Mouse (Mus musculus) midbrain, embryonic 12.5 days (tissue): Measurements from ENCODE around the gene Gm16506. TPM values are rescaled to one million over a fixed set of nuclear protein-coding genes. Genes with fewer than 3 reads are reported as not detected.
"Not testable (repeated sequence)": the region's sequence is repeated elsewhere in the genome, so short reads cannot be mapped to it uniquely, and the experiment has no call there.

Experiments
- ATAC-seq: fragments of 200-750 bp; cut with Nextera tagmentation; 2 replicates; pipeline ENCODE4 v1.8.0; 2017; ENCODE audit warnings: low read depth, moderate TSS enrichment, moderate library complexity; ENCODE audit not compliant: low FRiP score
- H3K27ac ChIP-seq: fragments of 300-500 bp; sonication (generic); replicated peaks from 2 replicates; pipeline ENCODE4 v1.5.1; 2016; ENCODE audit warnings: mild to moderate bottlenecking
- H3K27me3 ChIP-seq: fragments of 300-500 bp; sonication (generic); 2 replicates; pipeline ENCODE4 v1.6.1; 2016; ENCODE audit warnings: mild to moderate bottlenecking
- H3K36me3 ChIP-seq: fragments of 300-500 bp; sonication (generic); 2 replicates; pipeline ENCODE4 v1.6.1; 2016
- H3K4me1 ChIP-seq: fragments of 300-500 bp; sonication (generic); 2 replicates; pipeline ENCODE4 v1.6.1; 2016
- H3K4me2 ChIP-seq: fragments of 300-500 bp; sonication (generic); replicated peaks from 2 replicates; pipeline ENCODE4 v1.6.1; 2016; ENCODE audit warnings: mild to moderate bottlenecking, moderate library complexity
- H3K4me3 ChIP-seq: fragments of 300-500 bp; sonication (generic); 2 replicates; pipeline ENCODE4 v1.5.1; 2016; ENCODE audit warnings: mild to moderate bottlenecking
- H3K9ac ChIP-seq: fragments of 300-500 bp; sonication (generic); replicated peaks from 2 replicates; pipeline ENCODE4 v1.6.1; 2016; ENCODE audit warnings: mild to moderate bottlenecking, moderate library complexity
- H3K9me3 ChIP-seq: fragments of 300-500 bp; sonication (generic); 2 replicates; pipeline ENCODE4 v1.6.1; 2016; ENCODE audit warnings: mild to moderate bottlenecking
- WGBS: fragments of 180-500 bp; shearing (Covaris S2); methylation state at CpG from one replicate; pipeline ENCODE4 v1.1.7; 2016; 5-methylcytosine and 5-hydroxymethylcytosine counted together
- polyA plus RNA-seq: library from polyadenylated mRNA; unstranded; fragments of >200 nt; fragmentation: Nextera tagmentation; extraction: Ambion mirVana; gene quantifications from 2 replicates; pipeline ENCODE4 v1.2.1, GENCODE M21; 2016

The Gm16506 gene
- polyA plus RNA-seq: not detected in 2 replicates

DNA sequence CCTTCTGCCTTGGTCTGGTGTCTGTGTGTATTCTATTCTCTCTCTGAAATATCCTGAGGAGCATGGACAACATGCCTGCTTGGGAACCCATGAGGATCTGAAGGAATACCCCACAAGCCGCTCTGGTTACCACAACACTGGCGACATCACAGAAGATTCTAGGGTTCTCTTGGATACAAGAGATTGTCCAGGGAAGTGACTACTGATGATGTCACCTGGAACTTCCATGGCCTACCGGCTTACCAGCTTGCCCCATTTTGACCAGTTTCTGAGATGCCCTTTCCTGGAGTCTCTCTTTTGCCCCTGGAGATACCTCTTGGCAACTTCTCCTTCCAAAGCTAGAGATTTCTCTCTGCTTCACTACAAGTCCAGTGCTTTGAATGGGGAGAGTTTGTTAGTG lies at the start of gene Gm16506:
TSS of gene Gm16506 (minus strand) at position 101 of the 400 bp plus-strand sequence.
- H3K36me3 ChIP-seq, H3K27ac ChIP-seq, ATAC-seq, H3K9me3 ChIP-seq, H3K4me2 ChIP-seq, H3K9ac ChIP-seq, H3K27me3 ChIP-seq, H3K4me3 ChIP-seq, H3K4me1 ChIP-seq: not testable (repeated sequence)
- 97% methylated on average over 3 of the region's 3 CpGs for WGBS

DNA sequence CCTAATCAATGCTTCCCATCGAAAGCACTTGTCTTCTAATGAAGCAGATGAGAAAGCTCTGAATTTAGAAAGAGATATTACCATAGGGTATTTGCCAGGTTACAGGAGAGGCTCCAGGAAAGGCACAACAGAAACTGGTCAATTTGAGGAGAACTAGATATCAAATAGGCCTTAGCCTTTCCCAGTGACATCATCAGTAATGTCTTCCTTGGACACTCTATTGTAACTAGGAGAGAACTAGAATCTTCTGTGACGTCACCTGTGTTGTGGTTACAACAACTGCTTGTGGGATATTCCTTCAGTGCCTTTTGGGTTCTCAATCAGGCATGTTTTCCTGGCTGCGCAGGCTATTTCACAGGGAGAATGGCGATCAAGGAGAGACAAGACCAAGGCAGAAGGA lies 20.3 kb upstream of the Gm16506 start, which contains the start of gene Gm6526:
TSS of gene Gm6526 (plus strand) at position 301 of the 400 bp plus-strand sequence.
- H3K27me3 ChIP-seq, H3K9ac ChIP-seq, ATAC-seq, H3K4me3 ChIP-seq, H3K27ac ChIP-seq, H3K9me3 ChIP-seq, H3K4me2 ChIP-seq, H3K36me3 ChIP-seq, H3K4me1 ChIP-seq: not testable (repeated sequence)
- 78% methylated on average over 4 of the region's 4 CpGs for WGBS

DNA sequence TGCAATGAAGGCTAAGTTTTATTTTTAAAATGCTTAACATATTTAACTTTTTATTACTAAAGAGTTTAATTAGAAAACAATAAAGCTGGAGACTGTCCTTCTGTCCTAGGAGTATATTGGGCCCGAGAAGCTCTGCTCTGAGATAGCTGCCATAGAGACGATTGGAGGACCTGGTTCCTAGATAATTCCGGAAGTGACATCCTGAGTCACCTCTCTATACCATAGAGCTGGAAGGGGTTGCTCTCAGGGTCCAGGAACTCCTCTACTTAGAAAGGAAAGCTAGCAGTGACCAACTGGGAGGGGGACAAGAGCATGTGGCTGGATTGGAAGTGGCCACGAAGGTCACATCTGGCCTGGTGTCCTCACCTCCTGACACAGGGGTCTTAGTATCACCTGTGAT lies 29.7 kb downstream of the Gm16506 start, which contains the start of gene Gm7324:
TSS of gene Gm7324 (plus strand) at position 208 of the 400 bp plus-strand sequence.
- not testable (repeated sequence) for H3K27me3 ChIP-seq, H3K4me2 ChIP-seq, H3K36me3 ChIP-seq, ATAC-seq, H3K9me3 ChIP-seq, H3K27ac ChIP-seq, H3K4me1 ChIP-seq, H3K4me3 ChIP-seq, H3K9ac ChIP-seq
- 88% methylated on average over 4 of the region's 4 CpGs for WGBS

DNA sequence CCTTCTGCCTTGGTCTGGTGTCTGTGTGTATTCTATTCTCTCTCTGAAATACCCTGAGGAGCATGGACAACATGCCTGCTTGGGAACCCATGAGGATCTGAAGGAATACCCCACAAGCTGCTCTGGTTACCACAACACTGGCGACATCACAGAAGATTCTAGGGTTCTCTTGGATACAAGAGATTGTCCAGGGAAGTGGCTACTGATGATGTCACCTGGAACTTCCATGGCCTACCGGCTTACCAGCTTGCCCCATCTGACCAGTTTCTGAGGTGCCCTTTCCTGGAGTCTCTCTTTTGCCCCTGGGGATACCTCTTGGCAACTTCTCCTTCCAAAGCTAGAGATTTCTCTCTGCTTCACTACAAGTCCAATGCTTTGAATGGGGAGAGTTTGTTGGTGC lies 50.2 kb downstream of the Gm16506 start, which contains the start of gene Gm8165:
TSS of gene Gm8165 (minus strand) at position 101 of the 400 bp plus-strand sequence.
- not testable (repeated sequence) for H3K4me3 ChIP-seq, H3K9me3 ChIP-seq, H3K9ac ChIP-seq, ATAC-seq, H3K4me2 ChIP-seq, H3K27ac ChIP-seq, H3K27me3 ChIP-seq, H3K36me3 ChIP-seq, H3K4me1 ChIP-seq
- WGBS: 100% methylated on average over 1 of the region's 2 CpGs

Other genes starting within 250 kb of the Gm16506 start
- not detected in 2 replicates for gene Gm5799, start 183.9 kb downstream of the Gm16506 start, polyA plus RNA-seq
- not detected in 2 replicates for gene Gm17654, start 148.3 kb downstream of the Gm16506 start, polyA plus RNA-seq
- not detected in 2 replicates for gene Gm10375, start 119.5 kb downstream of the Gm16506 start, polyA plus RNA-seq
- gene Gm8165, start 50.3 kb downstream of the Gm16506 start, polyA plus RNA-seq: not detected in 2 replicates
- gene Gm7324, start 29.7 kb downstream of the Gm16506 start, polyA plus RNA-seq: 2.3 and 2.6 TPM in 2 replicates
- gene Gm6526, start 20.4 kb upstream of the Gm16506 start, polyA plus RNA-seq: not detected in 2 replicates
- gene Gm8180, start 57.3 kb upstream of the Gm16506 start, polyA plus RNA-seq: not detected in 2 replicates
- not detected in 2 replicates for gene Ear1, start 148.0 kb upstream of the Gm16506 start, polyA plus RNA-seq
- gene Ear10, start 196.1 kb upstream of the Gm16506 start, polyA plus RNA-seq: not detected in 2 replicates
- 3.9 and 4.3 TPM in 2 replicates for gene Gm8113, start 197.9 kb upstream of the Gm16506 start, polyA plus RNA-seq
- not detected in 2 replicates for gene Ang5, start 229.6 kb upstream of the Gm16506 start, polyA plus RNA-seq